In genomic region chr3:39528087-39528486, GRCm38 (mm10) we compare ENCODE assay signal across 22 mouse cellular contexts.
DNase-seq lines count a peak whose midpoint lies in the region; ATAC-seq and TF ChIP-seq lines count a peak whose summit lies in the region.
"Had no signal": no experiment of that assay in that cellular context is flagged by ENCODE, and none has a peak within 500 bp of the region (broad histone marks: within the 10 kb centered on the region; RNA-seq: fewer than 3 reads in every experiment).

No protein-coding gene starts in this region.

- intact Hi-C loops in gastrocnemius, postnatal 14 days (cut with DNase I; ENCODE audit: low total_unique reads), result no loop called here

- no peaks in the 10 kb centered on the region for H3K36me3 ChIP-seq in limb, embryonic 12.5 days
- H3K36me3 ChIP-seq in limb, embryonic 10.5 days, result no peaks in the 10 kb centered on the region
- no peaks in the 10 kb centered on the region for H3K36me3 ChIP-seq in limb, embryonic 13.5 days
- H3K36me3 ChIP-seq in limb, embryonic 14.5 days (ENCODE audit: control insufficient read depth, insufficient read depth, low read length), result no peaks in the 10 kb centered on the region
- no peaks in the 10 kb centered on the region for H3K36me3 ChIP-seq in limb, embryonic 15.5 days
- H3K36me3 ChIP-seq: G1E had no signal

- no peaks in the 10 kb centered on the region for H3K27me3 ChIP-seq in limb, embryonic 12.5 days
- no peaks in the 10 kb centered on the region for H3K27me3 ChIP-seq in limb, embryonic 10.5 days (ENCODE audit: low read depth, poor library complexity, severe bottlenecking)
- H3K27me3 ChIP-seq in limb, embryonic 13.5 days, result no peaks in the 10 kb centered on the region
- no peaks in the 10 kb centered on the region for H3K27me3 ChIP-seq in limb, embryonic 14.5 days (ENCODE audit: control insufficient read depth, insufficient read depth, low read length)
- no peaks in the 10 kb centered on the region for H3K27me3 ChIP-seq in limb, embryonic 15.5 days
- H3K27me3 ChIP-seq: CH12.LX, Patski had no signal

- H3K27ac ChIP-seq in limb, embryonic 12.5 days, result peak overlapping the region; percentile 62; the same call in 1 of the 2 replicates
- no peak overlapping the region for H3K27ac ChIP-seq in limb, embryonic 10.5 days
- peak overlapping the region; percentile 56; the same call in 1 of the 2 replicates for H3K27ac ChIP-seq in limb, embryonic 13.5 days
- no peak overlapping the region for H3K27ac ChIP-seq in limb, embryonic 14.5 days (replicated peaks; ENCODE audit: low read depth, low read length)
- H3K27ac ChIP-seq in limb, embryonic 15.5 days, result no peak overlapping the region; the same call in 1 of the 2 replicates

- no peak overlapping the region for H3K9ac ChIP-seq in limb, embryonic 12.5 days (replicated peaks)
- H3K9ac ChIP-seq in limb, embryonic 13.5 days, result no peak overlapping the region
- H3K9ac ChIP-seq in limb, embryonic 14.5 days (ENCODE audit: low read depth, low read length, severe bottlenecking), result no peak overlapping the region
- no peak overlapping the region for H3K9ac ChIP-seq in limb, embryonic 15.5 days

- no peak overlapping the region for H3K4me2 ChIP-seq in limb, embryonic 12.5 days
- H3K4me2 ChIP-seq in limb, embryonic 13.5 days (replicated peaks), result no peak overlapping the region
- no peak overlapping the region for H3K4me2 ChIP-seq in limb, embryonic 14.5 days (replicated peaks; ENCODE audit: low read depth, low read length, severe bottlenecking)
- H3K4me2 ChIP-seq in limb, embryonic 15.5 days, result no peak overlapping the region

- H3K9me3 ChIP-seq in limb, embryonic 12.5 days, result no peaks in the 10 kb centered on the region
- no peaks in the 10 kb centered on the region for H3K9me3 ChIP-seq in limb, embryonic 10.5 days (replicated peaks)
- no peaks in the 10 kb centered on the region for H3K9me3 ChIP-seq in limb, embryonic 13.5 days
- H3K9me3 ChIP-seq in limb, embryonic 14.5 days (ENCODE audit: control insufficient read depth, low read length), result no peaks in the 10 kb centered on the region
- H3K9me3 ChIP-seq in limb, embryonic 15.5 days, result no peaks in the 10 kb centered on the region
- H3K9me3 ChIP-seq: G1E had no signal

- WGBS in limb, embryonic 12.5 days, result 51% methylated on average over 5 of the region's 5 CpGs
- 89% methylated on average over 5 of the region's 5 CpGs for WGBS in limb, embryonic 10.5 days
- WGBS in limb, embryonic 13.5 days, result 43% methylated on average over 5 of the region's 5 CpGs
- 43% methylated on average over 5 of the region's 5 CpGs for WGBS in limb, embryonic 14.5 days
- WGBS in limb, embryonic 15.5 days, result 41% methylated on average over 5 of the region's 5 CpGs

- TF ChIP-seq POLR2A in limb, embryonic 14.5 days (IDR thresholded peaks at IDR 0.05; ENCODE audit: borderline replicate concordance, extremely low read depth, insufficient read depth, insufficient read length), result no peak

- no peak overlapping the region for H3K4me3 ChIP-seq in limb, embryonic 12.5 days (replicated peaks)
- no peak overlapping the region for H3K4me3 ChIP-seq in limb, embryonic 10.5 days
- H3K4me3 ChIP-seq in limb, embryonic 13.5 days, result no peak overlapping the region
- no peak overlapping the region for H3K4me3 ChIP-seq in limb, embryonic 14.5 days (replicated peaks; ENCODE audit: low read length)
- no peak overlapping the region for H3K4me3 ChIP-seq in limb, embryonic 15.5 days

- ATAC-seq in limb, embryonic 12.5 days (ENCODE audit: insufficient number of reproducible peaks, insufficient read depth, low FRiP score, low TSS enrichment, low read depth), result no peak; the same call in 1 of the 2 replicates
- ATAC-seq in limb, embryonic 13.5 days (ENCODE audit: low FRiP score, low read depth), result peak; percentile 87; the same call in 1 of the 2 replicates
- ATAC-seq in limb, embryonic 14.5 days (ENCODE audit: low FRiP score, low read depth), result peak; percentile 79
- peak; percentile 55; the same call in 1 of the 2 replicates for ATAC-seq in limb, embryonic 15.5 days (ENCODE audit: insufficient number of reproducible peaks, low FRiP score, low TSS enrichment, low read depth)
- no peak for ATAC-seq in frontal cortex, adult (ENCODE audit: low TSS enrichment)
- ATAC-seq: activated CD4-positive, CD25-positive, alpha-beta regulatory T cell, adult 4 months; CD4-positive, CD25-positive, alpha-beta regulatory T cell, adult 4 months; Patski had no signal

- peaks cover 11% of the 10 kb centered on the region for H3K4me1 ChIP-seq in limb, embryonic 12.5 days (replicated peaks)
- peaks cover 6% of the 10 kb centered on the region; the same call in 1 of the 2 replicates for H3K4me1 ChIP-seq in limb, embryonic 10.5 days
- peaks cover 25% of the 10 kb centered on the region for H3K4me1 ChIP-seq in limb, embryonic 13.5 days
- H3K4me1 ChIP-seq in limb, embryonic 14.5 days (ENCODE audit: control insufficient read depth, insufficient read depth, low read length), result peaks cover 17% of the 10 kb centered on the region
- H3K4me1 ChIP-seq in limb, embryonic 15.5 days, result no peaks in the 10 kb centered on the region

- DNase-seq in limb, embryonic 10.5 days (ENCODE audit: low spot score), result no peak
- peak; percentile 59 for DNase-seq in limb, embryonic 14.5 days (ENCODE audit: low spot score)
- DNase-seq in lung, postnatal 10 days, result no peak
- no peak for DNase-seq in gastrocnemius, postnatal 14 days
- DNase-seq: adrenal gland, adult 2 months; adrenal gland, adult 8-10 months; adrenal gland, postnatal 10 days; adrenal gland, postnatal 14 days; adrenal gland, postnatal 25 days; adrenal gland, postnatal 36 days; B cell, adult 2 months; cerebellum, adult 11 months; cerebellum, adult 11-12 months had no signal

Comparison
In these comparisons a context has a peak if more than half of its experiments do, and no peak if none do; other contexts are left out.
1. ATAC-seq: peak in limb, embryonic 13.5 days (single experiment), limb, embryonic 14.5 days (single experiment) and limb, embryonic 15.5 days (single experiment); none in limb, embryonic 12.5 days (single experiment) and frontal cortex, adult (single experiment).
2. H3K27ac ChIP-seq: peak in limb, embryonic 12.5 days (single experiment) and limb, embryonic 13.5 days (single experiment); none in limb, embryonic 10.5 days (single experiment), limb, embryonic 14.5 days (single experiment) and limb, embryonic 15.5 days (single experiment).